Mouse (Mus musculus): ENCODE data around the gene Cacna1e. TPM values are rescaled to one million over a fixed set of nuclear protein-coding genes. Genes with fewer than 3 reads are reported as not detected.

The Cacna1e gene
- total RNA-seq, 2 experiments from 2014 or later, result 227 to 237 TPM

GRCm38 (mm10) chr1:154663721-154664120 is 220.6 kb downstream of the Cacna1e start:
- peak overlapping the region; percentile 86 for H3K27ac ChIP-seq
- no peak for TF ChIP-seq CTCF (conservative IDR thresholded peaks at IDR 0.05)
- H3K4me3 ChIP-seq, result no peak overlapping the region
- DNase-seq (ENCODE audit: low spot score in 2 of 2), result no peak

GRCm38 (mm10) chr1:154661977-154662376 is 222.3 kb downstream of the Cacna1e start:
- Histone ChIP-seq H3K4me3 (peak overlapping the region; percentile 8; the same call in 1 of the 2 replicates), H3K27ac (peak overlapping the region; percentile 86)
- peak; percentile 32 to 33 for DNase-seq (ENCODE audit: low spot score in 2 of 2)
- TF ChIP-seq CTCF (conservative IDR thresholded peaks at IDR 0.05), result no peak

GRCm38 (mm10) chr1:154661221-154661864 is 223.0 kb downstream of the Cacna1e start:
- Histone ChIP-seq H3K4me3 (peak overlapping the region; percentile 8; the same call in 1 of the 2 replicates), H3K27ac (peak overlapping the region; percentile 86)
- TF ChIP-seq CTCF (conservative IDR thresholded peaks at IDR 0.05), result peak; percentile 22; the same call in 1 of the 2 replicates
- DNase-seq (ENCODE audit: low spot score in 2 of 2), result peak; percentile 85 to 91

GRCm38 (mm10) chr1:154657366-154657765 is 226.9 kb downstream of the Cacna1e start:
- no peak overlapping the region for H3K27ac ChIP-seq
- H3K4me3 ChIP-seq, result no peak overlapping the region
- no peak for DNase-seq (ENCODE audit: low spot score in 2 of 2)
- TF ChIP-seq CTCF (conservative IDR thresholded peaks at IDR 0.05), result no peak

GRCm38 (mm10) chr1:154653951-154654350 is 230.3 kb downstream of the Cacna1e start:
- Histone ChIP-seq H3K4me3 (no peak overlapping the region), H3K27ac (no peak overlapping the region)
- no peak for TF ChIP-seq CTCF (conservative IDR thresholded peaks at IDR 0.05)
- no peak for DNase-seq (ENCODE audit: low spot score in 2 of 2)

- DNase-seq (ENCODE audit: low spot score in 2 of 2), result peak in 1 of 2 experiments; percentile 28
Observed at GRCm38 (mm10) chr1:154646156-154646950, 237.9 kb downstream of the Cacna1e start.

GRCm38 (mm10) chr1:154637821-154638220 is 246.5 kb downstream of the Cacna1e start:
- TF ChIP-seq CTCF (conservative IDR thresholded peaks at IDR 0.05), result no peak
- peak overlapping the region; percentile 18; the same call in 1 of the 2 replicates for H3K27ac ChIP-seq
- no peak overlapping the region for H3K4me3 ChIP-seq
- no peak for DNase-seq (ENCODE audit: low spot score in 2 of 2)

More at GRCm38 (mm10) chr1:154646156-154646950, 237.9 kb downstream of the Cacna1e start:
- peak; percentile 16 for TF ChIP-seq CTCF (conservative IDR thresholded peaks at IDR 0.05)
- Histone ChIP-seq H3K4me3 (no peak overlapping the region), H3K27ac (peak overlapping the region; percentile 75)

- no peak overlapping the region for H3K4me3 ChIP-seq
- no peak for TF ChIP-seq CTCF (conservative IDR thresholded peaks at IDR 0.05)
- peak in 1 of 2 experiments; percentile 26 for DNase-seq (ENCODE audit: low spot score in 2 of 2)
- no peak overlapping the region for H3K27ac ChIP-seq
Observed at GRCm38 (mm10) chr1:154635766-154636165, 248.5 kb downstream of the Cacna1e start.

GRCm38 (mm10) chr1:154632886-154633285 is 251.4 kb downstream of the Cacna1e start:
- no peak for TF ChIP-seq CTCF (conservative IDR thresholded peaks at IDR 0.05)
- DNase-seq (ENCODE audit: low spot score in 2 of 2), result no peak
- H3K27ac ChIP-seq, result no peak overlapping the region
- H3K4me3 ChIP-seq, result no peak overlapping the region

GRCm38 (mm10) chr1:154622666-154623653 is 261.3 kb downstream of the Cacna1e start:
- Histone ChIP-seq H3K27ac (peak overlapping the region; percentile 50), H3K4me3 (no peak overlapping the region)
- TF ChIP-seq CTCF (conservative IDR thresholded peaks at IDR 0.05), result 0 out of 2 replicates have a peak, but pooled peaks have one; percentile 8
- peak; percentile 15 to 37 for DNase-seq (ENCODE audit: low spot score in 2 of 2)

- H3K4me3 ChIP-seq, result no peak overlapping the region
- TF ChIP-seq CTCF (conservative IDR thresholded peaks at IDR 0.05), result no peak
- no peak overlapping the region for H3K27ac ChIP-seq
- DNase-seq (ENCODE audit: low spot score in 2 of 2), result no peak
Observed at GRCm38 (mm10) chr1:154617743-154618455, 266.4 kb downstream of the Cacna1e start.

- no peak overlapping the region for H3K27ac ChIP-seq
- no peak for DNase-seq (ENCODE audit: low spot score in 2 of 2)
- TF ChIP-seq CTCF (conservative IDR thresholded peaks at IDR 0.05), result no peak
- H3K4me3 ChIP-seq, result no peak overlapping the region
Observed at GRCm38 (mm10) chr1:154615759-154616158, 268.5 kb downstream of the Cacna1e start.
